Mouse (Mus musculus) forebrain, embryonic 12.5 days (tissue): ENCODE data around the gene Adamts15. TPM values are rescaled to one million over a fixed set of nuclear protein-coding genes. Genes with fewer than 3 reads are reported as not detected.

ENCODE experiments used
- ATAC-seq: fragments of 200-750 bp; cut with Nextera tagmentation; 2 replicates; pipeline ENCODE4 v1.8.0; 2017; ENCODE audit warnings: moderate TSS enrichment; ENCODE audit not compliant: low FRiP score
- H3K27ac ChIP-seq: fragments of 300-500 bp; sonication (generic); 2 replicates; pipeline ENCODE4 v1.5.1; 2016; ENCODE audit warnings: mild to moderate bottlenecking
- H3K27me3 ChIP-seq: fragments of 300-500 bp; sonication (generic); 2 replicates; pipeline ENCODE4 v1.6.1; 2016; ENCODE audit warnings: mild to moderate bottlenecking
- H3K36me3 ChIP-seq: fragments of 300-500 bp; sonication (generic); replicated peaks from 2 replicates; pipeline ENCODE4 v1.6.1; 2016; ENCODE audit warnings: mild to moderate bottlenecking
- H3K4me1 ChIP-seq: fragments of 300-500 bp; sonication (generic); 2 replicates; pipeline ENCODE4 v1.6.1; 2016
- H3K4me2 ChIP-seq: fragments of 300-500 bp; sonication (generic); 2 replicates; pipeline ENCODE4 v1.6.1; 2016; ENCODE audit warnings: mild to moderate bottlenecking, moderate library complexity
- H3K4me3 ChIP-seq: fragments of 300-500 bp; sonication (generic); replicated peaks from 2 replicates; pipeline ENCODE4 v1.5.1; 2016; ENCODE audit warnings: mild to moderate bottlenecking
- H3K9ac ChIP-seq: fragments of 300-500 bp; sonication (generic); 2 replicates; pipeline ENCODE4 v1.6.1; 2016; ENCODE audit warnings: mild to moderate bottlenecking
- H3K9me3 ChIP-seq: fragments of 300-500 bp; sonication (generic); 2 replicates; pipeline ENCODE4 v1.6.1; 2016
- WGBS: fragments of 180-500 bp; shearing (Covaris S2); methylation state at CpG from one replicate; pipeline ENCODE4 v1.1.7; 2016; 5-methylcytosine and 5-hydroxymethylcytosine counted together
- polyA plus RNA-seq: library from polyadenylated mRNA; unstranded; fragments of >200 nt; fragmentation: Nextera tagmentation; extraction: Ambion mirVana; gene quantifications from 2 replicates; pipeline ENCODE4 v1.2.1, GENCODE M21; 2016

Adamts15 gene
- 7.1 and 7.2 TPM in 2 replicates for polyA plus RNA-seq

DNA sequence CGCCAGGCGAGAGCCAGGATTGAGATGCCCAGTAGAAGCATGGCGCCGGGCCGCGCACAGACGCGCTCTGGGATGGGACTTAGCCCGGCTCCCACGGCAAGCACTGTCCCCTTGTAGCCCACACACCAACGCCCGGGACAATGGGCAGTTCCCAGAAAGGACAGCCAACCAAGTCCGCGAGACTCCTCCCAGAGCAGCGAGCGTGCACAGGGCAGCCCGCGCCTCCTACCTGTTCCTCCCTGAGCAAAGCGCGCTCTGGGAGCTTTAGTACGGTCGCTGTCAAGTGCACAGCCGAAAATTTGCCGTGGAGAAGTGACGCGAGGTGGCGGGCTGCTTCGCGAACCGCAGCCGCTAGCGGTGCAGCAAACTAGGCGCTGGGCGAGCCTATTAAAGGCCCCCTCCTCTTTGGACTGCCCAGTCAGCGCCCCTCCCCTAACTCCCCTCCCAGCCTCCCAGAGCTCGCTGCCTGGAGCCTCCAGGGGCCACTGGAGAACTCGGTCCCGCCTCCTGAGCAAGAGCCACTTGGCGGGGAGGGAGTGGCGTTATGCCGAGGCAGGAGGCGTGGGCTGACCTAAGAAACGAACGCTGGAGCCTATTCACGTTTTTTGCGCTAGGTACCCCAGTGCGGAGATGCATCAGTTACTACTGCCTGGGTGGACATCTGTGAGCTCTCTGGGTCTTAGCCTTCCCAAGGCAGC is at the start of gene Adamts15:
Gene Adamts15 (minus strand): TSS at position 256 of the 698 bp plus-strand sequence.
- under 1% methylated on average over 47 of the region's 47 CpGs for WGBS

DNA sequence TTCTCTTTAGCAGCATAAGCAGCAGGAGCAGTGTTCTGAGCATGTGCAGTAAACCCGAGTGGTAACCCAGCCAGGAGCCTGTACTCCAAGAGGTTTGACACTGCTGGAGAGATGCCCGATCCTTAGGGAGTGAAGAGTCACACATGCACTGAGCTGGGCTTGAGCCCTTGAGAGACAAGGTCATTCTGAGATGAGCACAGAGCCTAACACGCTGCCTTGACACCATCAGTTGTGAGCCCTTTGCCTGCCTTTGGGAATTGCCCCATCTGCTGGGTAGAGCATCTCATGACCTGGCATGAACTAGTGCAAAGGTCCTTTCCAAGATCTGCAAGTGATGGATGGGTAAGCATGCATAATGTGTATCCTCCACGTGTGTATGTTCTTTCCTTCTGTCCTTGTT is 49.7 kb upstream of the Adamts15 start:
- Histone ChIP-seq H3K4me3 (no peak overlapping the region), H3K27me3 (no peaks in the 10 kb centered on the region), H3K9me3 (no peaks in the 10 kb centered on the region), H3K4me2 (no peak overlapping the region), H3K36me3 (no peaks in the 10 kb centered on the region), H3K27ac (no peak overlapping the region), H3K9ac (no peak overlapping the region), H3K4me1 (no peaks in the 10 kb centered on the region)
- 65% methylated on average over 4 of the region's 4 CpGs for WGBS
- ATAC-seq, result no peak

More for the DNA sequence above, at the start of gene Adamts15:
- Histone ChIP-seq H3K4me1 (peaks cover 15% of the 10 kb centered on the region), H3K36me3 (no peaks in the 10 kb centered on the region), H3K4me2 (peak within 1 kb of the TSS; percentile 97), H3K27me3 (peaks cover 47% of the 10 kb centered on the region), H3K4me3 (peak within 1 kb of the TSS; percentile 56), H3K27ac (no peak within 1 kb of the TSS), H3K9me3 (no peaks in the 10 kb centered on the region), H3K9ac (peak within 1 kb of the TSS; percentile 38)
- peak; percentile 83 for ATAC-seq

DNA sequence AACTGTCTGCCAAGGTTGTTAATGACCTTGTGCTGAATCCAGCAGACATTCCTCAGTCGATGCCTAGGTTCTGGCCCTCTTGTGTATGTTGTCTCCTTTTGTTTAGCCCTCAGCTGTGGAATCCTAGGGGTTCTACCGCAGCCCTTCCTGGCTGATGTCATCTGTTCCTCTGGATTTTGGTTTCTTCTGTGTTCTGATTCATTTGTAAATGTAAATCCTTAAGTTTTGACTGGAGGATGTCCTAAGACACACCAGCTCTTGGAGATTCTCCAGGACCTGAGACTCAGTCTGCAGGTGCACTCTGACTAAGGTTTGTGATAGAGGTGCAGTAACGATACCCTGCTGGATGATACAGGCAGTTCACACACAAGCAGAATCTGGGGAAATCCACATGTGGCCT is 47.7 kb upstream of the Adamts15 start:
- Histone ChIP-seq H3K27me3 (no peaks in the 10 kb centered on the region), H3K27ac (no peak overlapping the region), H3K4me2 (no peak overlapping the region), H3K9ac (no peak overlapping the region), H3K36me3 (no peaks in the 10 kb centered on the region), H3K9me3 (no peaks in the 10 kb centered on the region), H3K4me1 (no peaks in the 10 kb centered on the region), H3K4me3 (no peak overlapping the region)
- 59% methylated on average over 3 of the region's 3 CpGs for WGBS
- no peak for ATAC-seq

DNA sequence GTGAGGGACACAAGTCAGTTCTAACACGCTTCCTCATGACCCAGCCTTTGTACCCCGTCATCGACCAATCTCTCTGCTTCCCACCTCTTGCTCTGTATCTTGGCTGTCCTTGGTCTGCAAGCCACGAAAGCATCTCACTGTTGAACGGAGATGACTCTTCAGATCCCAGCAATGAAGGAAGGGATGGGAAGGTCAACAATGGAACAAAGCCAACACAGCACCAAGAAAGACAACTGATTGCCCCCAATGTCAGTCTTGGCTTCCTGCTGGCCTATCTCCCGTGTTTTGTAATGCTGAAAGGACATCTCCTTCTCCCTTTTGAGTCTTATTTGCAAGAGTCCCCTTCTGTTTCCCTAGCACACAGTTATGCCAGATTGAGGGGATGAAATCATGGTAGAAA is 45.9 kb upstream of the Adamts15 start:
- H3K4me1 ChIP-seq, result no peaks in the 10 kb centered on the region
- no peak overlapping the region for H3K4me3 ChIP-seq
- no peak overlapping the region for H3K4me2 ChIP-seq
- H3K27ac ChIP-seq, result no peak overlapping the region
- no peak overlapping the region for H3K9ac ChIP-seq
- no peak for ATAC-seq
- no peaks in the 10 kb centered on the region for H3K27me3 ChIP-seq
- H3K9me3 ChIP-seq, result no peaks in the 10 kb centered on the region
- no peaks in the 10 kb centered on the region for H3K36me3 ChIP-seq
- WGBS, result 87% methylated on average over 6 of the region's 6 CpGs

- WGBS, result 85% methylated on average over 7 of the region's 7 CpGs
- no peaks in the 10 kb centered on the region for H3K27me3 ChIP-seq
- no peak overlapping the region for H3K4me3 ChIP-seq
- no peak overlapping the region for H3K9ac ChIP-seq
- H3K9me3 ChIP-seq, result no peaks in the 10 kb centered on the region
- no peak for ATAC-seq
- no peak overlapping the region for H3K4me2 ChIP-seq
- no peaks in the 10 kb centered on the region for H3K36me3 ChIP-seq
- no peak overlapping the region for H3K27ac ChIP-seq
- H3K4me1 ChIP-seq, result no peaks in the 10 kb centered on the region
These were observed 44.6 kb upstream of the Adamts15 start for GRCm38 (mm10) chr9:30966881-30967280.

DNA sequence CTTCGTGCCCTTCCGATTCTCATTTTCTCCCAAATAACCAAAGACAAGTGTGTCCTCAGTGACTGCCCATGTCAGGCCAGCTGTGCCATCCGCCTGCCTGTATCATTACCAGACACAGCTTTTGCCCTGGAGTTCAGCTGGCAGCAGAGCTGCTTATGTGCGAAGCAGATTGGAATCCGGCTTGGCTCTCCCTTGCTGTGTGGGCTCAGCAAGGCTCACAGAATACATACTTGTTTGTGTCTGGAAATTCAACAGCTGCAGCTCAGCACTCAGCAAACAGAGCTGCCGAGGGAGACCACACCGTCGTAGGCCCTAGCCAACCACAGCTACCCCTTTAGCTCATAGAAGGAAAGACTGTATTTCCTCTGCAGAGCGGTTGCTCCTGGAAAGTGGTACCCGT is 42.4 kb upstream of the Adamts15 start:
- H3K27me3 ChIP-seq, result no peaks in the 10 kb centered on the region
- H3K9ac ChIP-seq, result no peak overlapping the region
- no peak for ATAC-seq
- WGBS, result 85% methylated on average over 10 of the region's 10 CpGs
- H3K36me3 ChIP-seq, result no peaks in the 10 kb centered on the region
- no peak overlapping the region for H3K4me2 ChIP-seq
- no peaks in the 10 kb centered on the region for H3K9me3 ChIP-seq
- H3K4me1 ChIP-seq, result no peaks in the 10 kb centered on the region
- no peak overlapping the region for H3K27ac ChIP-seq
- H3K4me3 ChIP-seq, result no peak overlapping the region

GRCm38 (mm10) chr9:30963780-30964179 is 41.5 kb upstream of the Adamts15 start:
- Histone ChIP-seq H3K4me3 (no peak overlapping the region), H3K4me1 (no peaks in the 10 kb centered on the region), H3K36me3 (no peaks in the 10 kb centered on the region), H3K27ac (no peak overlapping the region), H3K4me2 (no peak overlapping the region), H3K9me3 (no peaks in the 10 kb centered on the region), H3K27me3 (no peaks in the 10 kb centered on the region), H3K9ac (no peak overlapping the region)
- 91% methylated on average over 4 of the region's 4 CpGs for WGBS
- ATAC-seq, result no peak

DNA sequence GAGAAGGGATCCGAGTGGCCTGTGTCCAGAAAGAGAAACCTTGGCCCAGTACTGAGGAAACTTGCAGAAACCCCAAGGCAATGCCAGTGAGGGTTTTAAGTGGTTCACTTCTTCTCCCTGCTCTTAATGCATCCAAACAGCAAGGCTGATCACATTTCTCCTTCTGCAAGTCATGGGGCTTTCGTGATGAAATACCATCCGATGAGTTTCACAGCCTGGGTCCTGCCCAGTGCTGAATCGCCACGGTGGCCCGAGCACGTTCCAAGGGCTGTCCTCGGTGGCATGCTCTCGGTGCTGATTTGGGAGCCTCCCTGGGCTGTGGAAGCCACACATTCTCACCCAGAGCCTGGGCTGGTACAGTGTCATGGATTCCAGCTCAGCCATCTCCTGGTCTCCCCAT is 33.0 kb upstream of the Adamts15 start:
- Histone ChIP-seq H3K9ac (no peak overlapping the region), H3K9me3 (no peaks in the 10 kb centered on the region), H3K4me1 (no peaks in the 10 kb centered on the region), H3K36me3 (no peaks in the 10 kb centered on the region), H3K27me3 (no peaks in the 10 kb centered on the region), H3K4me2 (no peak overlapping the region), H3K27ac (no peak overlapping the region), H3K4me3 (no peak overlapping the region)
- ATAC-seq, result no peak
- WGBS, result 95% methylated on average over 9 of the region's 9 CpGs

DNA sequence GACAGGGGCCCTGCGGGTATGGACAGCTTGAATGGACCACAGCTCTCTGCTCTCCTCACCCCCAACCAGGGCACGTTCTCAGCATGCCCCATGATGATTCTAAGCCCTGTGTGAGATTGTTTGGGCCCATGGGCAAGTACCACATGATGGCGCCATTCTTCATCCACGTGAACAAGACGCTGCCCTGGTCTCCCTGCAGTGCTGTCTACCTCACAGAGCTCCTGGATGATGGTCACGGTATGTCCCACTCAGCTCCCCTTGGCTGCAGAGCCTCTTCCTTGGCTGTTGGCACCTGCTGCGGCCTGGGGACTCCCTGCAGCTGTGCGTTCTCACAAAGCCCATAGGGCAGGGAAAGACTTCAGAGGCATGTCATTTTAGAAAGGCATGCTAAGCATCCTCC is 31.0 kb upstream of the Adamts15 start:
- no peaks in the 10 kb centered on the region for H3K4me1 ChIP-seq
- H3K27me3 ChIP-seq, result no peaks in the 10 kb centered on the region
- 58% methylated on average over 8 of the region's 8 CpGs for WGBS
- H3K9ac ChIP-seq, result no peak overlapping the region
- H3K4me3 ChIP-seq, result no peak overlapping the region
- no peak overlapping the region for H3K4me2 ChIP-seq
- no peaks in the 10 kb centered on the region for H3K36me3 ChIP-seq
- H3K27ac ChIP-seq, result no peak overlapping the region
- no peaks in the 10 kb centered on the region for H3K9me3 ChIP-seq
- no peak for ATAC-seq

- H3K4me1 ChIP-seq, result no peaks in the 10 kb centered on the region
These were observed 29.2 kb upstream of the Adamts15 start for GRCm38 (mm10) chr9:30951461-30951860.

DNA sequence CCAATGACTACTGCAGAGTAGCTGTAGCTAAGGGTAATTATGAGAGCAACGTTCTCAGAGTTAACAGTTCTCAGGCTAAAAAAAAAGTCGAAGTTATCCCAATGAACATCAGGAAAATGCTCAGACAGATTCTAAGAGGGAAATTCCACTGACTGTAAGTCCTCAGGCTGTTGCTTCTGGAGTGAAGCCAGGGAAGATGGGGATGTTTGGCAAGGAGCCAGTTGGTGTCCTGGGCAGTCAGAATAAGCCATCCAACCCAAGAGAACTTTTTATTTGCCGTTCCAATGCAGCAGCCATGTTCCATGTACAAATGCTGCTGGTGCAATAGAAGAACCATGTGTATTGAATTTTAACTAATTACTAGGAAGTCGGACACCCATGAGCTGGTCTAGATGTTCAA is 28.3 kb upstream of the Adamts15 start:
- Histone ChIP-seq H3K4me3 (no peak overlapping the region), H3K4me2 (no peak overlapping the region), H3K27me3 (peaks cover 1% of the 10 kb centered on the region), H3K36me3 (no peaks in the 10 kb centered on the region), H3K9ac (no peak overlapping the region), H3K4me1 (no peaks in the 10 kb centered on the region), H3K27ac (no peak overlapping the region), H3K9me3 (no peaks in the 10 kb centered on the region)
- ATAC-seq, result no peak
- WGBS, result 85% methylated on average over 4 of the region's 4 CpGs

More at GRCm38 (mm10) chr9:30951461-30951860, 29.2 kb upstream of the Adamts15 start:
- H3K4me2 ChIP-seq, result no peak overlapping the region
- ATAC-seq, result no peak
- no peak overlapping the region for H3K4me3 ChIP-seq
- WGBS, result 84% methylated on average over 5 of the region's 5 CpGs
- no peaks in the 10 kb centered on the region; the same call in 1 of the 2 replicates for H3K27me3 ChIP-seq
- no peak overlapping the region for H3K27ac ChIP-seq
- no peaks in the 10 kb centered on the region for H3K36me3 ChIP-seq
- H3K9ac ChIP-seq, result no peak overlapping the region
- H3K9me3 ChIP-seq, result no peaks in the 10 kb centered on the region

DNA sequence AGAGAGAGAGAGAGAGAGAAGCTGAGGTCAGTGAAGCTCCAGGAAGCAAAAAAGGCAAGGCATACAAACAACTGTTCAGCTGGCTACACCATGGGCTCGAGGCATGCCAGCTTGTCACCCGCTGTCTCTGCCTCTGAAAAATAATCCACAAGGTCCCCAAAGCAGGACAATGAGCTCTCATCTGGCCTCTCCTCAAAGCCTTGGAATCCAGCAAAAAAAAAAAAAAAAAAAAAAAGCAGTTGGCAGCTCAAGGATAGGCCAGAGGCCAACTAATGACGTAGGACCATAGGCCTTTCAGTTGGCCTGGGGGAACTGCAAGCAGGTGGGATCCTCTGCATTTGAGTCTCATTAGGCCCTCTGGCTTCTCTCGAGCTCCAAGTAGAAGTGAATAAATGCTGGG is 27.7 kb upstream of the Adamts15 start:
- H3K27me3 ChIP-seq, result peaks cover 7% of the 10 kb centered on the region
- H3K4me3 ChIP-seq, result no peak overlapping the region
- no peak overlapping the region for H3K27ac ChIP-seq
- 79% methylated on average over 4 of the region's 4 CpGs for WGBS
- no peaks in the 10 kb centered on the region for H3K4me1 ChIP-seq
- no peak overlapping the region for H3K9ac ChIP-seq
- ATAC-seq, result no peak
- no peaks in the 10 kb centered on the region for H3K36me3 ChIP-seq
- H3K9me3 ChIP-seq, result no peaks in the 10 kb centered on the region
- no peak overlapping the region for H3K4me2 ChIP-seq

GRCm38 (mm10) chr9:30949422-30949821 is 27.2 kb upstream of the Adamts15 start:
- H3K4me3 ChIP-seq, result no peak overlapping the region
- H3K9ac ChIP-seq, result no peak overlapping the region
- ATAC-seq, result no peak
- H3K4me2 ChIP-seq, result no peak overlapping the region
- peaks cover 13% of the 10 kb centered on the region for H3K27me3 ChIP-seq
- no peaks in the 10 kb centered on the region for H3K4me1 ChIP-seq
- H3K9me3 ChIP-seq, result no peaks in the 10 kb centered on the region
- H3K36me3 ChIP-seq, result no peaks in the 10 kb centered on the region
- no peak overlapping the region for H3K27ac ChIP-seq
- WGBS, result 91% methylated on average over 3 of the region's 3 CpGs
